Mouse (Mus musculus) megakaryocyte, embryonic 14.5 days (primary cell): Measurements from ENCODE around the gene Susd4.

Experiments
- FLI1 ChIP-seq: IDR thresholded peaks from 2 replicates; pipeline ENCODE4 v1.6.1; 2012; ENCODE audit warnings: low read length, inconsistent platforms, mixed read lengths
- GATA1 ChIP-seq: IDR thresholded peaks from 3 replicates; pipeline ENCODE4 v1.6.1; 2012; ENCODE audit warnings: mixed read lengths, low read length, inconsistent platforms, borderline replicate concordance

- TF ChIP-seq GATA1, result no peak
- TF ChIP-seq FLI1, result no peak
Observed at GRCm38 (mm10) chr1:182897506-182898138, 134.0 kb downstream of the Susd4 start.
